Mouse (Mus musculus): ENCODE data around the gene Trim80. TPM values are rescaled to one million over a fixed set of nuclear protein-coding genes. Genes with fewer than 3 reads are reported as not detected.
"Not testable (repeated sequence)": the region's sequence is repeated elsewhere in the genome, so short reads cannot be mapped to it uniquely, and the experiment has no call there.

Gene Trim80
- polyA plus RNA-seq, 1 experiment from 2014 or later: not detected

DNA sequence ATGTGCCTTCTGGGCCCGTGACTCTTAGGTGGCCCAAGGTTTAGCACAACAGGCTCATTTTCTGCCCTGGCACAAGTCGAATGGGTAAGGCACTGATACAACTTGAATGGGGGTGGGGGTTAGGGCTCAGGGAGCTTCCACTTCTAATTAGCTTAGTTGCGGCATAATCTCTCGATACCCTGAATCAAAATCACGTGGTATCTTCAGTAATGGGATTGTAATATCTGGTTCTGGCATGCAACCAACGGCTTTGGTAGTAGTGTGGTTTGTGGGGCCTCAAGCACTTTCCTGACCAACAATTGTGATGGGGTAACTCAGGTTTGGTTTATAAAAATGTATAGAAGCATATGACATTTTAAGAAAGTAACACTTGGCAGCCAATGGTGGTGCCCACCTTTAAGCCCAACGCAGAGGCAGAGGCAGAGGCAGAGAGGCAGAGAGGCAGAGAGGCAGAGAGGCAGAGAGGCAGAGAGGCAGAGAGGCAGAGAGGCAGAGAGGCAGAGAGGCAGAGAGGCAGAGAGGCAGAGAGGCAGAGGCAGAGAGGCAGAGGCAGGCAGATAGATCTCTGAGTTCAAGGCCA lies 12.0 kb downstream of the Trim80 start:
- WGBS: 74% methylated on average over 7 of the region's 7 CpGs
- Histone ChIP-seq H3K27ac (replicated peaks; ENCODE audit: low read depth, low read length) (no peak overlapping the region), H3K9ac (replicated peaks; ENCODE audit: low read length) (no peak overlapping the region), H3K4me1 (ENCODE audit: control insufficient read depth, insufficient read depth, low read length) (no peaks in the 10 kb centered on the region), H3K4me2 (ENCODE audit: low read length) (no peak overlapping the region), H3K9me3 (ENCODE audit: control insufficient read depth, low read length) (no peaks in the 10 kb centered on the region), H3K27me3 (ENCODE audit: control insufficient read depth, insufficient read depth, low read length) (no peaks in the 10 kb centered on the region), H3K36me3 (ENCODE audit: control insufficient read depth, insufficient read depth, low read length) (no peaks in the 10 kb centered on the region), H3K4me3 (replicated peaks; ENCODE audit: low read depth, low read length) (no peak overlapping the region)
- DNase-seq (no peak), ATAC-seq (ENCODE audit: low FRiP score, low TSS enrichment) (no peak)

DNA sequence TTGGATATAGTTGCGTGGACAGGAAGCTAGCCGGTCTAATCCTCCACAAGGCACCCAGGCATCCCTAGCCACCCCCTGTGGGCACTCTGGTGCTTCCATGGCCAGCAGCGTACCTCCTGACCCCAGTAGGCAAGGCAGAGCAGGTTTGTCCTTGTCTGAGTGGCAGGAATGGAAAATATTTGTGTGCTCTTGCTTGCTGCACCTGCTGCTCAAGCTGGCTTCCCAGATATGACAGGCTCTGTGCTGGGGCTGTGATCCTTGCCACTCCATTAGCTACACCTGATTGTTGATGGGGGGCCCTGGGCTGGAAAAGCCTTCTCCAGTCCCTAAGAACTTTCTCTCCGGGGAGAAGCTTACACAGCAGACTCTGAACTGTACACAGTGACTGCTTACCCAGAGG lies 13.0 kb downstream of the Trim80 start:
- H3K27ac ChIP-seq (replicated peaks; ENCODE audit: low read depth, low read length): no peak overlapping the region
- no peak for ATAC-seq (ENCODE audit: low FRiP score, low TSS enrichment)
- no peaks in the 10 kb centered on the region for H3K27me3 ChIP-seq (ENCODE audit: control insufficient read depth, insufficient read depth, low read length)
- no peak overlapping the region for H3K4me2 ChIP-seq (ENCODE audit: low read length)
- 76% methylated on average over 4 of the region's 4 CpGs for WGBS
- no peak for DNase-seq
- H3K4me1 ChIP-seq (ENCODE audit: control insufficient read depth, insufficient read depth, low read length): no peaks in the 10 kb centered on the region
- no peaks in the 10 kb centered on the region for H3K9me3 ChIP-seq (ENCODE audit: control insufficient read depth, low read length)
- no peaks in the 10 kb centered on the region for H3K36me3 ChIP-seq (ENCODE audit: control insufficient read depth, insufficient read depth, low read length)
- no peak overlapping the region for H3K4me3 ChIP-seq (replicated peaks; ENCODE audit: low read depth, low read length)
- H3K9ac ChIP-seq (replicated peaks; ENCODE audit: low read length): no peak overlapping the region

DNA sequence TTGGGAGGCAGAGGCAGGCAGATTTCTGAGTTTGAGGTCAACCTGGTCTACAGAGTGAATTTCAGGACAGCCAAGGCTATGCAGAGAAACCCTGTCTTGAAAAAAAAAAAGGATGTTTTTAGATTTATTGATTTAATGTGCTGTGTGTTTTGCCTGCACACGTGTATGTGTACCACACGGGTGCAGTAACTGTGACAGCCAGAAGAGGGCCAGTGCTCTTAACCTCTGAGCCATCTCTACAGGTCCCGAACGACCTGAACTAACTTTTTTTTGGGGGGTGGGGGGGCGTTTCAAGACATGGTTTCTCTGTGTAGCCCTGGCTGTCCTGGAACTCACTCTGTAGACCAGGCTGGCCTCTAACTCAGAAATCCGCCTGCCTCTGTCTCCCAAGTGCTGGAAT lies 14.5 kb downstream of the Trim80 start:
- H3K4me3 ChIP-seq (replicated peaks; ENCODE audit: low read depth, low read length); H3K27ac ChIP-seq (replicated peaks; ENCODE audit: low read depth, low read length); H3K27me3 ChIP-seq (ENCODE audit: control insufficient read depth, insufficient read depth, low read length); H3K4me1 ChIP-seq (ENCODE audit: control insufficient read depth, insufficient read depth, low read length); H3K9ac ChIP-seq (replicated peaks; ENCODE audit: low read length); DNase-seq; ATAC-seq (ENCODE audit: low FRiP score, low TSS enrichment); H3K9me3 ChIP-seq (ENCODE audit: control insufficient read depth, low read length); H3K36me3 ChIP-seq (ENCODE audit: control insufficient read depth, insufficient read depth, low read length); H3K4me2 ChIP-seq (ENCODE audit: low read length): not testable (repeated sequence)
- 89% methylated on average over 6 of the region's 6 CpGs for WGBS

DNA sequence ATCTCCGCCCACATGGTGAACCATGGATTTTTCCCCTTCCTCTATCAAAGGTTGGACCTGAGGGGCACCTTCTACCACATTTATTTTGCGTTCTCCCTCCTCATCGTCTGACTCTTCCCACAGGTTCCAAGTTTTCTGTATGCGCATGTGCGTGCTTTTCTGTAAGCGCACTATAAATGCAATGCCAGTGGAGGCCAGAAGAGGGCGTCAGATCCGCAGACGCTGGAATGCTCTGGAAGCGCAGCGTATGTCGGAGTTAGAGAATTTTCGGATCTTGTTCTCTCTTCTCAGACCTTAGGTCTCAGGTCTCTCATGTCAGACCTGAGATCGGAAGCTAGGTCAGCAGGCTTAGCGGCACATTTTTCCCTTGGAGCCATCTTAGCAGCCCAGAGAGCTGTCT lies 15.3 kb downstream of the Trim80 start:
- no peak for DNase-seq
- no peak overlapping the region for H3K4me2 ChIP-seq (ENCODE audit: low read length)
- H3K27me3 ChIP-seq (ENCODE audit: control insufficient read depth, insufficient read depth, low read length): no peaks in the 10 kb centered on the region
- no peak overlapping the region for H3K4me3 ChIP-seq (replicated peaks; ENCODE audit: low read depth, low read length)
- no peak overlapping the region for H3K27ac ChIP-seq (replicated peaks; ENCODE audit: low read depth, low read length)
- H3K9me3 ChIP-seq (ENCODE audit: control insufficient read depth, low read length): no peaks in the 10 kb centered on the region
- WGBS: 86% methylated on average over 15 of the region's 15 CpGs
- no peaks in the 10 kb centered on the region for H3K36me3 ChIP-seq (ENCODE audit: control insufficient read depth, insufficient read depth, low read length)
- ATAC-seq (ENCODE audit: low FRiP score, low TSS enrichment): no peak
- H3K9ac ChIP-seq (replicated peaks; ENCODE audit: low read length): no peak overlapping the region
- no peaks in the 10 kb centered on the region for H3K4me1 ChIP-seq (ENCODE audit: control insufficient read depth, insufficient read depth, low read length)

DNA sequence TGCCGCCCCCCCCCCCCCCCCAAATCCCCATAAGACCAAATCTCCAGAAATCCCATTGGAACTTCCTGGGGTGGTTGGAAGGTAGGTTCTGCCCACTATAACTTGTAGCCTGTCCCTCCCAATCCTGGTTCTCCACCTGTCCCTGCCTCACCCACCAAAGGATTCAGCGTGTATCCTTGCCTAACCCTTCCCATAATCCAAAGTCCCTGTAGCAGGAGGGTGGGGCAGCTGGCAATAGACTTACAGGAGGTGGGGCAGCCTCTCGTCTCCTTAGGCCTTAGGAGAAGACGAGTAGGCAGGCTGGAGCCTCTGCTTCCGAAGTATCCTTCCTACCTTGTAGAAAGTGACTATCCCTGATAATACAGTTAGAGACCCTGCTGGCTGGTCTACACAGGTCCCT lies 15.8 kb downstream of the Trim80 start:
- Histone ChIP-seq H3K36me3 (ENCODE audit: control insufficient read depth, insufficient read depth, low read length) (no peaks in the 10 kb centered on the region), H3K27ac (replicated peaks; ENCODE audit: low read depth, low read length) (no peak overlapping the region), H3K4me1 (ENCODE audit: control insufficient read depth, insufficient read depth, low read length) (no peaks in the 10 kb centered on the region), H3K9ac (replicated peaks; ENCODE audit: low read length) (no peak overlapping the region), H3K4me3 (replicated peaks; ENCODE audit: low read depth, low read length) (no peak overlapping the region), H3K4me2 (ENCODE audit: low read length) (no peak overlapping the region), H3K27me3 (ENCODE audit: control insufficient read depth, insufficient read depth, low read length) (no peaks in the 10 kb centered on the region), H3K9me3 (ENCODE audit: control insufficient read depth, low read length) (no peaks in the 10 kb centered on the region)
- DNase-seq (no peak), ATAC-seq (ENCODE audit: low FRiP score, low TSS enrichment) (no peak)
- WGBS: 86% methylated on average over 5 of the region's 5 CpGs

DNA sequence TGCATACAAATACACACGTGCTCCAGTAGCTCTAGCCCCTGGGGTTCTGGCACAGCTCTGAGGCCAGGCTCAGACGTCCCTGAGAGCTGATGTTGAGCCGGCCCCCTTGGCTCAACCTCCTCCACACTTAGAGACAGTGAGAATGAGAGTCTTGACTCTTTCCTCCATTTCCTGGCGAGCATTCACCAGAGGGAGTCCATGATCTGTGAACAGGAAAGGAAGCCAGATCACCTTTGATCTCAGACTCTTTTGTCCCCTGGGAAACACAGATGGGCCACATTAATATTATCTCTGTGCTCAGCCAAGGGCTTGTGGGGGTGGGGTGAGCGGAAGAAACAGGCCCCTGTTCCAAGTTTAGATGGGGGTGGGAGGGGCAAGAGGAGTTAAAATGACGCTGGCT lies 17.1 kb downstream of the Trim80 start:
- H3K9me3 ChIP-seq (ENCODE audit: control insufficient read depth, low read length): no peaks in the 10 kb centered on the region
- 42% methylated on average over 6 of the region's 6 CpGs for WGBS
- H3K27ac ChIP-seq (replicated peaks; ENCODE audit: low read depth, low read length): no peak overlapping the region
- H3K9ac ChIP-seq (replicated peaks; ENCODE audit: low read length): no peak overlapping the region
- ATAC-seq (ENCODE audit: low FRiP score, low TSS enrichment) (no peak), DNase-seq (no peak)
- no peaks in the 10 kb centered on the region for H3K4me1 ChIP-seq (ENCODE audit: control insufficient read depth, insufficient read depth, low read length)
- H3K4me3 ChIP-seq (replicated peaks; ENCODE audit: low read depth, low read length): no peak overlapping the region
- H3K36me3 ChIP-seq (ENCODE audit: control insufficient read depth, insufficient read depth, low read length): no peaks in the 10 kb centered on the region
- no peak overlapping the region for H3K4me2 ChIP-seq (ENCODE audit: low read length)
- H3K27me3 ChIP-seq (ENCODE audit: control insufficient read depth, insufficient read depth, low read length): no peaks in the 10 kb centered on the region

DNA sequence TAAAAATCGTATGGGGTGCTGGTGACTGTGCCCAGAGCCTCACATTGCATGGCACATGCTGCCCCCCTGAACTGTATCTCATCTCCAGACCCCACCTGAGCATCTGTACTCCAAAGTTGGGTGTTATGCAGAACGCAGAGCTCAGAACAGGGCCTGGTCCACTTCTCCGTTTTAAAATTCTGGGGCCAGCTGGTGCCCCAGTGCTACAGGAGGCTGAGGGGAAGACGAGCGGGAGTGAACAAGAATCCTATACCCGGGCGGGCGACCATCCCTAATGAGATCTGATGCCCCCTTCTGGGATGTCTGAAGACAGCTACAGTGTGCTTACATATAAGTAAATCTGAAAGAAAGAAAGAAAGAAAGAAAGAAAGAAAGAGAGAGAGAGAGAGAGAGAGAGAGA lies 20.6 kb downstream of the Trim80 start:
- H3K4me3 ChIP-seq (replicated peaks; ENCODE audit: low read depth, low read length): no peak overlapping the region
- no peak overlapping the region for H3K9ac ChIP-seq (replicated peaks; ENCODE audit: low read length)
- DNase-seq: no peak
- WGBS: 18% methylated on average over 8 of the region's 8 CpGs
- no peaks in the 10 kb centered on the region for H3K27me3 ChIP-seq (ENCODE audit: control insufficient read depth, insufficient read depth, low read length)
- ATAC-seq (ENCODE audit: low FRiP score, low TSS enrichment): no peak
- H3K4me1 ChIP-seq (ENCODE audit: control insufficient read depth, insufficient read depth, low read length): no peaks in the 10 kb centered on the region
- H3K9me3 ChIP-seq (ENCODE audit: control insufficient read depth, low read length): no peaks in the 10 kb centered on the region
- no peak overlapping the region for H3K27ac ChIP-seq (replicated peaks; ENCODE audit: low read depth, low read length)
- H3K36me3 ChIP-seq (ENCODE audit: control insufficient read depth, insufficient read depth, low read length): no peaks in the 10 kb centered on the region
- no peak overlapping the region for H3K4me2 ChIP-seq (ENCODE audit: low read length)

DNA sequence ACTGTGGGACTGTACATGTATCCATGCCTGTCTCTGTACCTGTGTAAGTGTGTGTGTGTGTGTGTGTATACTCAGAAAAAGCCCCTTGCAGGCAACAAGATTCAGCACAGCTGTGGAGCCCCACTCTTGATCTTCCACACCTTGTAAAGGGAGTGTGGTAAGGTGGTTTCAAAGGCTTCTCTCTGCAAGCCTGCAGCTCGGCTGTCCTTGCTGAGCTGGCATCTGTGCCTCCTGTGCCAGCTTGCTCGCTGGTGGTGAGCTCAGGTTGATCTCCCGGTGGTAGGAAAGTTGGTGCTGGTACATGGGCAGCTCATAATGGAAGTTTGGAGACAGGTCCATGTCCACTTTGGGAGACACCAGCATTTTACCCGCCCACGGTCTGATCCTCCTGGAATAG lies 21.5 kb downstream of the Trim80 start:
- DNase-seq (no peak), ATAC-seq (ENCODE audit: low FRiP score, low TSS enrichment) (no peak)
- Histone ChIP-seq H3K4me3 (replicated peaks; ENCODE audit: low read depth, low read length) (no peak overlapping the region), H3K36me3 (ENCODE audit: control insufficient read depth, insufficient read depth, low read length) (no peaks in the 10 kb centered on the region), H3K4me1 (ENCODE audit: control insufficient read depth, insufficient read depth, low read length) (no peaks in the 10 kb centered on the region), H3K27me3 (ENCODE audit: control insufficient read depth, insufficient read depth, low read length) (no peaks in the 10 kb centered on the region), H3K9ac (replicated peaks; ENCODE audit: low read length) (no peak overlapping the region), H3K27ac (replicated peaks; ENCODE audit: low read depth, low read length) (no peak overlapping the region), H3K9me3 (ENCODE audit: control insufficient read depth, low read length) (no peaks in the 10 kb centered on the region), H3K4me2 (ENCODE audit: low read length) (no peak overlapping the region)
- WGBS: 71% methylated on average over 5 of the region's 5 CpGs

DNA sequence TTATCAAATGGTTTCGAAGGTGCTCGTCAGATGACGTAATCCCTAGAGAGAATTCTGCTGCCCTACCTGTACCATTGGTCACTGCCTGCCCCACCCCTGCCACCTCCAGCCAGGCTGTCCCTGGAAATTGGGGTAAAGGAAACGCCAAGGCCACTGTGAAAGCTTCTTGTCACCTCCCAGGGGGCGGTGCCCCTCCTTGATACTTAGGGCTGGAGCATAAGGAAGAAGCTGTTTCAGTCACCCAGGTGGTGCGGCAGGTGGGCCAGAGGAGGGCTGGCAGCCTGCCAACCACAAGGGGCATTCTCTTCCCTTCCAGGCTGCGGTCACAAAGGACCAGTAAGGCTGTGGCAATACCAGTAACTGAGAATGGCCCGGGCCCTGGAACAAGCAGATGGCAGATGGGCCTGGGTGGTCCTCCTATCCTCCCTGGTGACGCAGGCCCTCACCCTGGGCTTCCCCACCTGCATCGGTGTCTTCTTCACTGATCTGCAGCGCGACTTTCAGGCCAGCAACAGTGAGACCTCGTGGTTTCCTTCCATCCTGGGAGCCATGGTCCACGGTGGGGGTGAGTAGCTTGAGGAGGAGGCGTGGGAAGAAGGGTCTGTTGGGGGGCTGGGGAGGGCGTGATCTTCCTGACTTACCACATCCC lies 22.0 kb downstream of the Trim80 start, which contains the start of gene Slc16a5:
Gene Slc16a5, plus strand, starts transcription at position 232 of the 649 bp plus-strand sequence.
- no peak for ATAC-seq (ENCODE audit: low FRiP score, low TSS enrichment)
- Histone ChIP-seq H3K4me3 (replicated peaks; ENCODE audit: low read depth, low read length) (no peak within 1 kb of the TSS), H3K27me3 (ENCODE audit: control insufficient read depth, insufficient read depth, low read length) (no peaks in the 10 kb centered on the region), H3K9ac (replicated peaks; ENCODE audit: low read length) (no peak within 1 kb of the TSS; the same call in 1 of the 2 replicates), H3K4me1 (ENCODE audit: control insufficient read depth, insufficient read depth, low read length) (no peaks in the 10 kb centered on the region), H3K4me2 (ENCODE audit: low read length) (no peak within 1 kb of the TSS), H3K36me3 (ENCODE audit: control insufficient read depth, insufficient read depth, low read length) (no peaks in the 10 kb centered on the region), H3K9me3 (ENCODE audit: control insufficient read depth, low read length) (no peaks in the 10 kb centered on the region), H3K27ac (replicated peaks; ENCODE audit: low read depth, low read length) (no peak within 1 kb of the TSS)
- 81% methylated on average over 16 of the region's 16 CpGs for WGBS
- DNase-seq: no peak
